Mouse (Mus musculus): ENCODE results near the gene Mtcl1.
A peak's percentile ranks its signal among the peaks of the same experiment; 100 is the strongest.
"Not testable (repeated sequence)": the region's sequence is repeated elsewhere in the genome, so short reads cannot be mapped to it uniquely, and the experiment has no call there.

Gene Mtcl1

GRCm38 (mm10) chr17:66447978-66448377 is 1.6 kb downstream of the Mtcl1 start:
- DNase-seq (ENCODE audit: low spot score in 2 of 2), result peak in 1 of 2 experiments; percentile 7

- no peak for DNase-seq (ENCODE audit: low spot score in 2 of 2)
Measured at GRCm38 (mm10) chr17:66447007-66447312, 2.6 kb downstream of the Mtcl1 start.

- DNase-seq (ENCODE audit: low spot score in 2 of 2), result no peak
Measured at GRCm38 (mm10) chr17:66446196-66447006, 3.1 kb downstream of the Mtcl1 start.

GRCm38 (mm10) chr17:66444059-66444700 is 5.4 kb downstream of the Mtcl1 start:
- DNase-seq (ENCODE audit: low spot score in 2 of 2), result no peak

- no peak for DNase-seq (ENCODE audit: low spot score in 2 of 2)
Measured at GRCm38 (mm10) chr17:66439888-66440287, 9.7 kb downstream of the Mtcl1 start.

GRCm38 (mm10) chr17:66439051-66439753 is 10.3 kb downstream of the Mtcl1 start:
- DNase-seq (ENCODE audit: low spot score in 2 of 2), result no peak

- no peak for DNase-seq (ENCODE audit: low spot score in 2 of 2)
Measured at GRCm38 (mm10) chr17:66438137-66438536, 11.4 kb downstream of the Mtcl1 start.

- no peak for DNase-seq (ENCODE audit: low spot score in 2 of 2)
Measured at GRCm38 (mm10) chr17:66436811-66437210, 12.7 kb downstream of the Mtcl1 start.

GRCm38 (mm10) chr17:66435982-66436381 is 13.6 kb downstream of the Mtcl1 start:
- DNase-seq (ENCODE audit: low spot score in 2 of 2), result no peak

- no peak for DNase-seq (ENCODE audit: low spot score in 2 of 2)
Measured at GRCm38 (mm10) chr17:66435007-66435406, 14.5 kb downstream of the Mtcl1 start.

GRCm38 (mm10) chr17:66434566-66434965 is 15.0 kb downstream of the Mtcl1 start:
- no peak for DNase-seq (ENCODE audit: low spot score in 2 of 2)

- DNase-seq (ENCODE audit: low spot score in 2 of 2), result not testable (repeated sequence)
Measured at GRCm38 (mm10) chr17:66424601-66425000, 24.9 kb downstream of the Mtcl1 start.

GRCm38 (mm10) chr17:66419421-66419820 is 30.1 kb downstream of the Mtcl1 start:
- DNase-seq (ENCODE audit: low spot score in 2 of 2), result no peak

GRCm38 (mm10) chr17:66417748-66418147 is 31.8 kb downstream of the Mtcl1 start:
- no peak for DNase-seq (ENCODE audit: low spot score in 2 of 2)

GRCm38 (mm10) chr17:66417329-66417728 is 32.2 kb downstream of the Mtcl1 start:
- DNase-seq (ENCODE audit: low spot score in 2 of 2), result no peak

GRCm38 (mm10) chr17:66416841-66417313 is 32.7 kb downstream of the Mtcl1 start:
- DNase-seq (ENCODE audit: low spot score in 2 of 2), result no peak

- DNase-seq (ENCODE audit: low spot score in 2 of 2), result no peak
Measured at GRCm38 (mm10) chr17:66416436-66416835, 33.1 kb downstream of the Mtcl1 start.

GRCm38 (mm10) chr17:66414331-66414730 is 35.2 kb downstream of the Mtcl1 start:
- no peak for DNase-seq (ENCODE audit: low spot score in 2 of 2)

- no peak for DNase-seq (ENCODE audit: low spot score in 2 of 2)
Measured at GRCm38 (mm10) chr17:66412155-66412970, 37.2 kb downstream of the Mtcl1 start.

GRCm38 (mm10) chr17:66410884-66411426 is 38.6 kb downstream of the Mtcl1 start:
- no peak for DNase-seq (ENCODE audit: low spot score in 2 of 2)

- DNase-seq (ENCODE audit: low spot score in 2 of 2), result no peak
Measured at GRCm38 (mm10) chr17:66409070-66409605, 40.4 kb downstream of the Mtcl1 start.

All from urinary bladder, adult 18-20 months (tissue).